Mouse (Mus musculus): ENCODE results near the gene D330045A20Rik. TPM values are rescaled to one million over a fixed set of nuclear protein-coding genes. Genes with fewer than 3 reads are reported as not detected.
"Not testable (repeated sequence)": the region's sequence is repeated elsewhere in the genome, so short reads cannot be mapped to it uniquely, and the experiment has no call there.

Gene D330045A20Rik
- polyA plus RNA-seq, 1 experiment from 2014 or later: 1.4 TPM

GRCm38 (mm10) chrX:139583616-139584015, 103.4 kb downstream of the D330045A20Rik start:
- H3K9me3 ChIP-seq: no peaks in the 10 kb centered on the region; the same call in 1 of the 2 replicates
- 0 out of 2 replicates have a peak overlapping the region, but pooled peaks have one; percentile 12 for H3K27ac ChIP-seq (replicated peaks)
- no peak for ATAC-seq (ENCODE audit: extremely low read depth, insufficient number of reproducible peaks, low FRiP score, low TSS enrichment)
- no peak overlapping the region for H3K9ac ChIP-seq
- 24% methylated on average over 4 of the region's 4 CpGs for WGBS
- no peak overlapping the region for H3K4me2 ChIP-seq
- H3K36me3 ChIP-seq: no peaks in the 10 kb centered on the region
- peaks cover 12% of the 10 kb centered on the region; the same call in 1 of the 2 replicates for H3K4me1 ChIP-seq
- H3K27me3 ChIP-seq (replicated peaks): no peaks in the 10 kb centered on the region
- no peak overlapping the region for H3K4me3 ChIP-seq

- H3K4me2 ChIP-seq; H3K9me3 ChIP-seq; H3K27ac ChIP-seq (replicated peaks); H3K36me3 ChIP-seq; ATAC-seq (ENCODE audit: extremely low read depth, insufficient number of reproducible peaks, low FRiP score, low TSS enrichment); H3K4me3 ChIP-seq; H3K9ac ChIP-seq; H3K27me3 ChIP-seq (replicated peaks): not testable (repeated sequence)
- peaks cover 12% of the 10 kb centered on the region; the same call in 1 of the 2 replicates for H3K4me1 ChIP-seq
- whole genome bisulfite sequencing: 50% methylated on average over 2 of the region's 2 CpGs
Measured at GRCm38 (mm10) chrX:139586676-139587075, 106.5 kb downstream of the D330045A20Rik start.

- no peak for ATAC-seq (ENCODE audit: extremely low read depth, insufficient number of reproducible peaks, low FRiP score, low TSS enrichment)
- Histone ChIP-seq H3K36me3 (no peaks in the 10 kb centered on the region), H3K9me3 (no peaks in the 10 kb centered on the region), H3K4me1 (no peaks in the 10 kb centered on the region), H3K27ac (replicated peaks) (no peak overlapping the region), H3K27me3 (replicated peaks) (no peaks in the 10 kb centered on the region), H3K9ac (no peak overlapping the region), H3K4me3 (no peak overlapping the region), H3K4me2 (no peak overlapping the region)
- WGBS: 73% methylated on average over 6 of the region's 6 CpGs
Measured at GRCm38 (mm10) chrX:139596404-139596803, 116.2 kb downstream of the D330045A20Rik start.

Other genes with a start within 250 kb of the D330045A20Rik start
- gene Trap1a, start 146.7 kb upstream of the D330045A20Rik start, polyA plus RNA-seq (2015; fragmentation: Nextera tagmentation; extraction: Ambion mirVana): 0.24 TPM in 2 replicates
- gene Rnf128, start 82.9 kb downstream of the D330045A20Rik start, polyA plus RNA-seq (2015; fragmentation: Nextera tagmentation; extraction: Ambion mirVana): 25.2 and 29.9 TPM in 2 replicates
- 3.0 and 3.1 TPM in 2 replicates for gene Tbc1d8b, start 204.6 kb downstream of the D330045A20Rik start, polyA plus RNA-seq (2015; fragmentation: Nextera tagmentation; extraction: Ambion mirVana)
- 0.32 TPM in 1 of 2 replicates, not detected in the other for gene Gm15013, start 234.1 kb downstream of the D330045A20Rik start, polyA plus RNA-seq (2015; fragmentation: Nextera tagmentation; extraction: Ambion mirVana)

All from heart, embryonic 13.5 days (tissue).